Mouse (Mus musculus) left cerebral cortex, adult 9 months (tissue): ENCODE measurements at regions not wholly inside any gene's neighbourhood (a gene's known extent, or its start where the extent isn't known, plus 50 kb on each side); places are given as distances from the start of the nearest gene placed in this dataset.

ENCODE experiments used
- DNase-seq, 2 experiments: peaks; one replicate each; pipeline ENCODE4 v3.0.0; 2022; ENCODE audit warnings: low spot score in 2 of 2

DNA sequence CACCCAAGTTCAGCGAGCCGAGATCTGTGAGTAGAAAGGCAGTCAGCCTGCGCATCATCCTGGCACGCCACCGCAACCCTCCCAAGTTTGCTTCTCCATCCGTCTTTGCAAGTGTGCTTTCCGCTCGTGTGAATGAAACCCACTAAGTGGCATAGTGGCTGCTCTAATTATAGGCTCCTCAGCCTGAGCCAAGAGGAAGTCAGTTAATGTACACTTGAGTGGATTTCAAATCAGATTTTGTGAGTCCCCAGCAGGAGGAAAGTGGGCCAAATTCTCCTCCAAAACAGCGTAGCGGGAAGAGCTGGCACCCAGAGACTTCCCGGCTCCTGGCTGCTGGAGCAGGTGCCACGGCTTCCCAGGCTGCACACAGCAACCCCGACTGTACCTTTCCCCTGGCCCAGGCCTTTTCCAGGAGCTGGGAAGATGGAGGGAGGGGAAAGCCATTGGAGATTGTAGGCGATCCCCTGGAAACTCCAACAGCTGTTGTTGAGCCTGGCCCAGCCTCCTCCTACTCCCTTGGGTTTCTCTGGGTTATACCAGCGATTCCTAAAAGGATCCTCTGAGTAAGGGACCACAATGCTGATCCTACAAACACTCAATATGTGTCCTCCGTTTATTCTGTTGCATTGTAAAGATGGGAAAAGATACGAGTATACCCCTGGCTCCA, 158.3 kb downstream of the Cryba4 start:
- peak in 1 of 2 experiments; percentile 73 for DNase-seq

DNA sequence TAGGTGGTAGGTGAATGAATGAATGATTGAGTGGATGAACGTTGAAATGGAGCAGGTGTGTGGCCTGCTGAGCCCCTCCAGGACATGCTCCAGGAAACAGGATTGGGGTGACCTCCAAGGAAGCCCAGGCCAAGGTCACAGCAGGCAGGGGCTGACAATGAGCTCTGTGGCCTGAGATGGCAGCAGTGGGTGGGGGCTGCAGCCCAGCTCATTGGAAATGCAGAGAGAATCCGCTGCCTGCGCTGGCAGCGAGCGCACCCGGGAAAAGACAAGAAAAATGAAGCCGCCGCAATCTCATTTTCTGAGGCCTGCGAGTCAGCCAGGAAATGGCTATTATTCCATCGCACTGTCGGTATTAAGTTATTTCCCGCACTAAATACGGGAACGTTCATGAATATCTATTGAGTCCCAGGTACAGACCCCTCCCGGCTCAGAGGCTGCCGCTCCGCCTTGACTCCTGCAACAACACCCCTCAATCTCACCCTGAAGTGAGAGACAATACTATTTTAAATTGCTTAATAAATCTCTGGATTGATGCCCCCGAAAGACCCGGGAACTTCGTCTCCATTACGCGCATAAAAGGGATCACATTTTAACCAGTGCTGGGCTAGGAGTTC, 153.7 kb downstream of the Cryba4 start:
- no peak for DNase-seq

DNA sequence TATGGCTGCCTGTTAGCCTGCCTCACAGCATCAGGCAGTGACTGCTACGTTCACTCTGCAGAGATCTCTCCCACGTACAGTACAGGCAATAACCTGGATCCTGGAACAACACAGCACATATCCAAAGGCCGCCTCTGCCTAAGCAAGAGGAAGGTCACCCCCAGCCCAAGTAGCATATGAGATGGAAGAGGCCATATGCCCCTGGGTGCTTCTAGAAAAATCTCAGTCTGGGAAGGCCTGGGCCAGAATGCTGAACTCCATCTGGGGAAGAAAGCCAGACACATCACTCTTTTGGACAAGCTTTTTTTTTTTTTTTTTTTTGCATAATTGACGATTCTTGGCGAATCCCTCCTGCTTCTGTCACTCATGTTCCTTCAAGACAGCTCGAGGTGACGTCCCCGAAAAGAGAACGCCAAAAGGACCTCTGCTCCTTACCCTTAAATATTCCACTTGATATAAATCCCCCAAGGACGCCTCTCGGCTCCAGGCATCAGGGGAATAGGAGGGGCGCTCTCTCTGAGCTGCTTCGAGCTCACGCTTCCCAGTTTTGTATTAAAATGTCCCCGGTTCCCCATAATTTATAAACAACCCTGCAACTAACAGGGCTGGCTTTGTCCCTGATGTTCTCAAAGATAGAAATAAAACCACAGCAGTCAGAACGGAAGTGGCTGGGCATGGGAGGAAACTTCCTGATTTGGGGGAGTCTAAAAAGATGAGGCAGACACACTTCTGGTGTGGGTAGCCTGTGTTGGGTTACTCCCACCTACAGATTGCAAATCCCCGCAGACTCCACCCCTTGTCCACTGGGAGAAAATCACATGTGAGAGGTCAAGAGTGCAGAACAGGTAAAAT, 150.4 kb downstream of the Cryba4 start:
- no peak for DNase-seq

DNA sequence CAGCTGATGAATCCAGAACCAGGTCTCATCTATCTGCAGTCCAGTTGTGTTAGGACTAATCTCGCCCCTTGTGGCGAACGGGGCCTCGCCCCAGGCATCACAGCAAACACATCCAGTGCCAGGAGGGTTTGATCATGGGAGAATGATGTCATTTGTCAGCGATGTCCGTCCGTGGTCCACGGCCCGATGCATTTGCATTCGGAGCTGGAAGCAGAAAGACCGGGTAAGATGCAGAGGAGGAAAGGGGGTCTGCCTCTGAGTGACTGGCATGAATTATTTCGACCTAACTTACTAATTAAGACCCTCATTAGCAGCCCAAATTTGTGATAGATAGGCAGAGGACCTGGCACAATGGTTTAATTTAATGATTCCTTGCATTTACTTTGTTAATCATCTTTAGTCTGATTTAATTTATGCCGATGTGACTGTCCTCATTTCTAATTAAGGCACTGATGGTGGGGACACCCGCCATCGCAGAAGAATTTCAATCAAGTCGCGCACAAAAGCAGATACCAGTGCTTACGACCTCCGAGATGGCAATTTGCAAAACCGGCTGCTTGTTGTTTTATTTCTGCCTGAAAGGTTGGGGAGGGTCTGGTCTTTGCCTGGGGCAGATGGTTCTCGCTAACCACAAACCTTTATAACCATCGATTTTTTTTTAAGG, 141.9 kb downstream of the Cryba4 start:
- DNase-seq, result peak; percentile 38 to 54

DNA sequence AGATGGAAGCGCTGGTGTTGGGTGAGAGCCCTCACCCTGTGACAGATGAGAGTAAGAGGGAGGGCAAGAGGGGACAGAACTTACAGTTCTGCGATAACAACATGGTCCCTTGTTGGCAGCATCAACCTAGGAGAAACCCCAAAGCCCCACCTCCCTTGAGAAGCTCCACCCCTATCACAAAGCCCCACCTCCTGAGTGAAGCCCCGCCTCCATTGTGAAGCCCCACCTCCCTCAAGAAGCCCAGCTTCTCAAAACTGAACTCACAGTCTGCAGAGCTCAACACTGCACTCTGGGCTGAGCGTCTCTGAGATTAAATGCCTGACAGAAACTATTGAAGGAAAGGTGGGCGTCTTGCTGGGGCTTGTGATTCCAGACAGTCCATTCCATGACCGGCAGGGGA, 131.6 kb downstream of the Cryba4 start:
- no peak for DNase-seq

DNA sequence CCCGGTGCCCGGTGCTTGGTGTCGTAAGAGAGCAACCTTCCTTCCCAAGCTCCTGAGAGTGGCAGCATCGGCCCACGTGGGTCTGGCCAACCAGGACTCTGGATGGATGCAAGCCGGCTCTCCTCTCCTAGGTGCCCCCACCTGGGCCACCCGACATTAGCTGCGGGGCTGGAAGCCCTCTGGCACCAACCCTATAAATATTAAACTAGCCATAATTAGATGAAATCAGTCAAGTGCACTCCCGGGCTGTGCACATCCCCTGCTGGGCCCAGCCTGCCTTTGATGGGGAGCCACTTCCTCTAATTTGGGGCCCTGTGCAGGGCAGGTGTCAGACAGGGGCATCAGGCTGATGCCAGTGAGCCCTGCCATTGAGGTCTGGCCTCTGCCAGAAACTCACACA, 130.8 kb downstream of the Cryba4 start:
- no peak for DNase-seq

DNA sequence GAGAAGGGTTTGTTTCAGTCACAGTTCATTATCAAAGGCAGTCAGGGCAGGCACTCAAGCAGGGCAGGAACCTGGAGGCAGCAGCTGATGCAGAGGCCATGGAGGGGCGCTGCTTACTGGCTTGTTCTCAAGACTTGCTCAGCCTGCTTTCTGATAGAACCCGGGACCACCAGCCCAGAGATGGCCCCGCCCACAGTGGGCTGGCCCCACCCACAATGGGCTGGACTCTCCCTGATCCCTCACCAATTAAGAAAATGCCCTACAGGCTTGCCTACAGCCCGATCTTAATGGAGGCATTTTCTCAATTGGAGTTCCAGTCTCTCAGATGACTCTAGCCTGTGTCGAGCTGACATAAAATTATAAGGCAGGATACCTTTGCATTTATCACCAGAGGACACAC, 129.7 kb downstream of the Cryba4 start:
- DNase-seq, result no peak

DNA sequence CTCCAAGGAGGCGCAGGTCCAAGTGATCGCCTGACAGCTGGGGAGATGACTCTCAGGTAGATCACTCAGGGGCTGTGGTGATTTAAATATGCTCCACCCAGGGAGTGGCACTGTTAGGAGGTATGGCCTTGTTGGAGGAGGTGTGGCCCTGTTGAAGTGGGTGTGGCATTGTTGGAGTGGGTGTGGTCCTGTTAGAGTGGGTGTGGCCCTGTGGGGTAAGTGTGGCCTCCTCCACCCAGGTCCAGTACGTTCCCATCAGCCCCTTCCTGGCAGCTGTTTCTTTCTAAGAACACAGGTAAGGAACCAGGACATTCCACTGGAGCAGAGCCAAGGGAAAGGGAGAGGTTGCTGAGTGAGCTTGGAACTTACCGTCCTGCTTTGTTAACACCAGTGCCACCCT, 125.1 kb downstream of the Cryba4 start:
- DNase-seq, result no peak

DNA sequence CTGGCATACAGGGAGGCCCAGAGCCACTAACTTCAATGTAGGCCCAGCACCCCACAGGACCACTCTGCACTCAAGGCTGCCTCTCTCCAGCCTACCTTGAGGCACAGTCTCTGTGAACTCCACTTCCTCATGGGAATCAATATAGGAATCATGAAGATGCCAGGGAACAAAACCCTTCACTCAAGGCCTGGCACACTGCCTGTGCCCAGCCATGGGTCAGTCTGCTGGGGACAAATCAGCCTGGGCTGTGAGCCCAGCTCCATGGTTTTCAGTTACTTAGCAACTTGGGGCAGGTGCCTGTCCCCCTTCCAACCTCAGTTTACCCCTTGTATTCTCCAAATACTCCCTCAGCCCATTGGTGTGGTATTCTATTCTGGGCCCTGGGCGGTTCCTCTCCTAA, 119.6 kb downstream of the Cryba4 start:
- DNase-seq, result no peak

DNA sequence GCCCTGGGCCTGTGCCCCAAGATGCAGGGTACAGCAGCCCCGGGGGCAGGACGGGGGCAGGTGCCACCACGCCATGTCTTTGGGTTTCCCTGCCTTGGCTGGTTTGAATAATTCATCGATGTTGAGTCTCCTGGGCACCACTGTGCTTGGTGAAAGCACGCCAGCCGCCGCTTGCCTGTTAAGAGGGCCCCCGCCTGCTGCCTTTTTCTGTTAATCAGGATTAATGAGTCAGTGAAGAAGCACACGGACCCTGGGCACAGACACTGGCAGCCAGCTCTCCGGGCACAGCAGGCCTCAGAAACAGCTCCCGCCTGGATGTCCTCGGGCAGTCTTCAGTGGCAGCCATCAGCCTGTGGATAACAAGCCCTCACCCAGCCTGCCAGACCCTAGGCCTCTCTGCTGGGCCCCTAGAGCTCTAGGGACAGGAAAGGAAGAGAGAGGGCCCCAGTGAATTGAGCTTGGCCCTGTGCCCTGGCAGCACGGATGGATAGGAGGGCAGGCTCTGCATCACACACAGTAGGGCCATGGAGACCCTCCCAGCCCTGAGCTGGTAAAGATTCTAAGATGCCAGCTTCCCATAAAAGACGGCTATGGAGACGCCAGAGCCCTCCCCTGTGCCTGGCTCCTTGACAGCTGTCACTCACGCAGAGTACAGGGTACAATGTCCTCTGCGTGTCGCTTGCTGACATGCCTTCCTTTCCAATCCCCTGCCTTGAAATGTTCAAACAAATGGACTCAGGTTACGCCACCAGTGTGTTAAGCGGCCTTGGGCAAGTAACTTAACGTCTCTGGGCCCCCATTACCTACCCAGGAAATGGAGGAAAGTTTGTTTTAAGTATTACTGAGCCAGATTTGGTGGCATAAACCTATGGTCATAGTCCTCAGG, 118.4 kb downstream of the Cryba4 start:
- peak in 1 of 2 experiments; percentile 40 for DNase-seq

DNA sequence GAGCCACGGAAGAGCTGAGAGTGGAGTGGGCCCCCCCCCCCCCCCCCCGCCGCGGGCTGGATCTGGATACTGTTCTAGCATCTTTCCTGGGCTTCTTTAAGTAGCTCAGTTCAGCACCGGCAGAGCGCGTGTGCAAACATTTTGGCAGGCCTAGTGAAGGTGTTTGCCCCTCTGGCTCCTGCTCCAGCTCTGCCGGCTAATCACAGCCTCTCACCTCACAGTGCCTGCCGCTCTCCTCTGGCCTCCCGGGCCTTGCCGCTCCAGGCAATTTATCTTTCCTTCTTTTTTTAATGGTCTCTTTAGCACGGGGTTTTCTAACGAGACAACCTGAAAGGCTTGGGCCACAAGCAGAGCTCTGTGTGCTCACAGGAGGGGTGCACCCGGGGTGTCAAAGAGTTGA, 115.7 kb downstream of the Cryba4 start:
- no peak for DNase-seq

DNA sequence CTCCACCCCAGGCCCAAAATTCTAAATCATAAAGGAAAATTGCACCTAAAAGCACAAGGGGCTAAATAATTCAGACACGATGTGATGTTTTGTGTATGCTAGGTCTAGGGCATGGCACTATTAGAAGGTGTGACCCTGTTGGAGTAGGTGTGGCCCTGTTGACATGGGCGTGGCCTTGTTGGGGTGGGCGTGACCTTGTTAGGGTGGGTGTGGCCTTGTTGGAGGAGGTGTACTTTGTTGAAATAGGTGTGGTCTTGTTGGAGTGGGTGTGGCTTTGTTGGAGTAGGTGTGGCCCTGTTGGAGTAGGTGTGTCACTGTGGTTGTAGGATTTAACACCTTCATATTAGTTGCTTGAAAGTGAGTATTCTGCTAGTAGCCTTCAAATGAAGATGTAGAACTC, 114.1 kb downstream of the Cryba4 start:
- no peak for DNase-seq

DNA sequence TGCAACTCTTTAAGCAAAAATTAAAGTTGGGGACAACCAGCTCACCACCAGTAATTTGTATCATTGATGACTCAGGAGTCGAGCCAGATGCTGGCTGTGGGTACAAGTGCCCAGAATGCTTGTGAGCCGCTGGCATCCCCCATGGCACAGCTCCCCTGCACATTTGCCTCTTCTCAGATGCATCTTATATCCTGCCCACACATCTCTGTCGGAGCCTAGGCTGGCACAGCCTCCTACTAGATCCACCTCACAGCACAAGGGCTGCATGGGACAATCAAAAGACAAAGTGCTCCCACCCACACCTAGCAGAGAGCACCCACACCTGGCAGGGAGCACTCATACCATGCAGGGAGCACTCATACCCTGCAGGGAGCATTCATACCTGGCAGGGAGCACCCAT, 109.6 kb downstream of the Cryba4 start:
- peak; percentile 33 to 64 for DNase-seq

DNA sequence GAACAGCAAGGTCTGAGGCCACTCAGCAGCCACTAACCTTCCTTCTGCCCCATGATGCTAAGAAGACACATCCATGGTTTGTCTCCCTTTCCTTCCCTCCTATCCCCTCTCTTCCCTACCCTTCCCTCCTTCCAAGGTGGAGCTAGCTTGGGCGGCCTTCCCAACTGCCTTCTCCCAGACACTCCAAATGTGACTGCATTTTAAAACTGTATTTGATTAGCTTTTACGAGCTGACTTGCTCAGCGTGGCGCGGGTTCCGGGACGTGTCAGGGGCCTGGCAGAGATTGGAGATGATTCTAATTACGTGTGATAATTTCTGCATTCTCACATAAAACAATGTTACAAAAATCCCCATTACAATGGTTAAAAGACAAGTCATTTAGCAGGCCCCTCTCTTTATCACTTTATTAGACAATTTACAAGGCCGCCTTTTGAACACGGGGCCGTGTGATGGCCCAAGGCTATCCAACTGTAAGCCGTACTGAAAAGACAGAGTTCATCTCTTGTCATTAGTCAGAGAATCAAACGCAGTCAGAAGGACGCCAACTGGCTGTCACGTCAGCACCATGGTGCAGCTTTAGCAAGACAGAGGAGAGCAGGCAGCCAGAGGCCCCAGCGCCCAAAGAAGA, 108.2 kb downstream of the Cryba4 start:
- DNase-seq, result no peak

DNA sequence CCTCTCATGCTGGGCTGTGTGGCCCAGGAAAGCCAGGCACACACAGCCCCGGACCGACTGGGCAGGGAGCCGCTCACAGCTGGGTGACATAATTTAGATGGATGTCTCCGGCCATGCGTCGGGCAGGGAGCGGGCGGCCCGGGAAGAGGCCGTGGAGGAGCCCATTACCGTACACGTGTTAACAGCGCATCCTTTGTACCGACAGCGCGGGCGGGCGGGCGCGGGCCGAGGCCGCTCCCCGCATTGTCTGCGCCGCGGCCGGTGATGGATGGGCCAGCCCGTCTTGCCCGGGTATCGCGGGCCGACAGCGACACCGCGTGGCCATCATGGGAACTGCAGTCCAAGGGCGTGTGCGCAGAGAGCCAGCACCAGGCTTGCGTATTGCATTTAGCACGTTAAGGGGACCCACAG, 98.6 kb downstream of the Cryba4 start:
- peak; percentile 37 to 84 for DNase-seq

DNA sequence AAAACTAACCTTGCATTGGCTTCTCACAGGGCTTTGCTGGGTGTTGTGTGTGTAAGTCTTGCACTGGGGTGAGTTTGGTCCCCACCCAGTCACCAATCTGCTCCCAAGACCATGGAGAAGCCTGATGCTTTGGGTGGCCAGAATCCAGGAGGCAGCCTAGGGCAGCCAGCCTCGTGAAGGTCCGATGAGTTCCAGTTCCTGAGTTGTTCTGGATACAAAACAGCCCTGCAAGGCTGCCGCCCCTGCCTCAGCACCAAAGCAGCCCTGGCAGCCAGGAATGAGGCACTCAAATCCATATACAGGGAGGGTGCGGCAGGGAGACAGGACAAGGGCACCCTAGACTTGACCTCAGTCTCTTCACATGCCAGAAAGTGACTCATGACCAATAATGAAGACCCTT, 97.7 kb downstream of the Cryba4 start:
- DNase-seq, result no peak

DNA sequence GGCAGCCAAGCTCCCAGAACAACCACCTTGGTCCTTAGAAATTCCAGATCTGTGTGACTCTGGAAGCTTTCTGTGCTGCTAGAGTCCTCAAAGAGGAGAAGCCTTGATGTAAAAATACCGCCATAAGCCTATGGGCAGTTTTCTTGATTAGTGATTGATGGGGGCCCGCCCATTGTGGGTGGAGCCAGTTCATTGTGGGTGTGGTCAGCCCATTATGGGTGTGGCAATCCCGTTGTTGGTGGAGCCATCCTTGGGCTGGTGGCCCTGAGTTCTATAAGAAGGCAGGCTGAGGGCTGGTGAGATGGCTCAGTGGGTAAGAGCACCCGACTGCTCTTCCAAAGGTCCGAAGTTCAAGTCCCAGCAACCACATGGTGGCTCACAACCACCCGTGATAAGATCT, 97.3 kb downstream of the Cryba4 start:
- DNase-seq, result no peak

DNA sequence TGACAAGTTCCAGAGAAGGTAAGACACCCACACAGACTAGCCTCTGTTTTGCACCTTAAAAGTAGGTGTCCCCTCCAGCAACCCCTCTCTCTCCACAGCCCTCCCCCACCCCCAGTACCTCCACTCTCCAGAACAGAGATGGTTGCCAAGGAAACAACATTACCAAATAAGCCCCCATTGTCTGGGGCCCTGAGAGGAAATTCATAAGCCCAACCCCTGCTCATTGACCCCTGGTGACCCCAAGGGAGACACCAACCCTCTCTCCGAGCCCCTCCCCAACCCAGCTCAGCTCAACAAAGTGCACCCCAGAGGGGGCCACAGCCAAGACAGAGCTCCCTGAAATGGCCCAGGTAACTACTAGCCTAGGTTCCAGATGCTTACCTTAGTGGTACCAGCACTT, 96.3 kb downstream of the Cryba4 start:
- no peak for DNase-seq

DNA sequence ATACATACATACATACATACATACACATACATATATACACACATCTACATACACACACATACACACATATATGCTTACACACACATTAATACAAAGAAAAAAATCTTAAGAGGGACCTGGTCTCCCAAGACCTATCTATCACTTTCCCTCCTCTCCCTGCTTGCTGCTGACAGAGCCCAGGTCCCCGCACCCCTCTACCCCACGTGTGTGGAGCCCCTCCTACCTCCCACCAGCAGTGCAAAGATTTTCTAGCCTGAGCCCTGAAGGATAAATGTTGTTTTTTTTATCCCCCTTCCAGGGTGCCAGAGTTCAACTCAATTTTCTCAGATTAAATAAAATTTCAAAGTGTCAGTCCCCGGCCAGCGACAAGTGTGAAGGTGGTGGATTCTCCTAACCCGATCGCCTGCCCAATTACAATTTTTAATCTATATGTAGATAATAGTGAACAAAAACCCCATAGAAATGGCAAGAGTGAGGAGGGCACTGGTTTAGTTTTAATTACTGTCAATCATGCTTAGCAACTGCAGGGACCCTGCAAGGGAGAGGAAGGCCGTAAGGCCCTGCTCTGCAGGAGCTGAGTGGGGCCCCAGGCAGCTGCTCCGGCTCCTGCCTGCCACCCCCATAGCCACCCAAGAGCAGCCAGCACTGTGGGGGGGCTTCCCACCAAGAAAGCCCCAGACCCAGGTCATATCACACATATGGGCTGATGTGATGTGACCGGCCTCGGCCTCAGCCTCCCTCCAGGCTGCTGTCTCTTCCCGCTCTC, 85.7 kb downstream of the Cryba4 start:
- DNase-seq, result no peak

DNA sequence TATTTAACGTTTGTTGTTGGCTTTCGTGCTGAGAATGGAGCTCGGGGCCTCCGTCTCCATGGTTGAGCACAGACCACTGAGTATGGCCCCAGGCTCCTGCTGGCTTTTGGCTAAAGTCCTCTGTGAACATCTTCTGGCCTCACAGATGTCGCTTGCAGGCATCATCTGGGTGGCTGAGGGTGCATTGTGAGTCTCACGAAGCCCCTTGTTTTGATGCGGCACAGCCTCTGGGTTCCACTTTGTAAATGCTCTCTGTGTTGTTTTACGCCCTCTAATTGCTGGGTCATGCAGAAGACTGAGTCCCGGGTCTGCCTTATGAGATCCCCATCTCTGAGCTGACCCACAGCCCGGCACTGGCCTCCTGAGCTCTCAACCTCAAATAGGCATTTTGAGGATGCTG, 84.5 kb downstream of the Cryba4 start:
- no peak for DNase-seq
